Mouse (Mus musculus): ENCODE data around the gene Gm11444.
A peak's percentile ranks its signal among the peaks of the same experiment; 100 is the strongest.

The Gm11444 gene

DNA sequence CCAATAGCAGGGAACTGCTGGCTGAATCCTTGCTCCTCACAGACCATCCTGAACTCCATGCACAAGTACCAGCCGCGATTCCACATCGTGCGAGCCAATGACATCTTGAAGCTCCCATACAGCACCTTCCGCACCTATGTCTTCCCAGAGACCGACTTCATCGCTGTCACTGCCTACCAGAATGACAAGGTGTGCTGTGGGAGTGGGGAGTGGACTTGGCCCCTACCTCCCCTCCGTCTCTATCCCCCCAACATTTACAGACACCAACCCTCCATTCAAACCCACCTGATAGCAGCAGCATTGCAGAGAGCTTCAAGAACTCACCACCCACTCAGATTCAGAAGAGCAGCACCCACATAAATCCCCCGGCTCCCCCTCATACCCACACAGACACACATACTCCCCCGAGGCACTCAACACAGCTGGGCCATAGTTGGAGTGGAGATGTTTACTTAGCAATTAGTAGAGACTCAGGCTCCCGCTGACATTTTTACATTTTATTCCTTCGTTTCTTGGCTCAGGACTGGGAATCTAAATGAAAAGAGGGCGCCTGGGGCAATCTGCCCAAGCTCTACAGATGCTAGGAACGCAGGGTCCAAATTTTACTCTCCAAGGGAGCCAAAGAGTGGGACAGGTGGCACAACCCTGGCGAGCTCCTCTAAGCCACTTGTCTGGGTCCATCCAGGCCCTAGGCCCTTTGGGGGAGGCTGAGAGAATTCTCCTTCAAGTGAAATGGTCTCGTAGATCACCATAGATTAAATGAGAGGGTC is 14.2 kb downstream of the Gm11444 start:
- peak in 1 of 2 experiments; percentile 23 for DNase-seq

DNA sequence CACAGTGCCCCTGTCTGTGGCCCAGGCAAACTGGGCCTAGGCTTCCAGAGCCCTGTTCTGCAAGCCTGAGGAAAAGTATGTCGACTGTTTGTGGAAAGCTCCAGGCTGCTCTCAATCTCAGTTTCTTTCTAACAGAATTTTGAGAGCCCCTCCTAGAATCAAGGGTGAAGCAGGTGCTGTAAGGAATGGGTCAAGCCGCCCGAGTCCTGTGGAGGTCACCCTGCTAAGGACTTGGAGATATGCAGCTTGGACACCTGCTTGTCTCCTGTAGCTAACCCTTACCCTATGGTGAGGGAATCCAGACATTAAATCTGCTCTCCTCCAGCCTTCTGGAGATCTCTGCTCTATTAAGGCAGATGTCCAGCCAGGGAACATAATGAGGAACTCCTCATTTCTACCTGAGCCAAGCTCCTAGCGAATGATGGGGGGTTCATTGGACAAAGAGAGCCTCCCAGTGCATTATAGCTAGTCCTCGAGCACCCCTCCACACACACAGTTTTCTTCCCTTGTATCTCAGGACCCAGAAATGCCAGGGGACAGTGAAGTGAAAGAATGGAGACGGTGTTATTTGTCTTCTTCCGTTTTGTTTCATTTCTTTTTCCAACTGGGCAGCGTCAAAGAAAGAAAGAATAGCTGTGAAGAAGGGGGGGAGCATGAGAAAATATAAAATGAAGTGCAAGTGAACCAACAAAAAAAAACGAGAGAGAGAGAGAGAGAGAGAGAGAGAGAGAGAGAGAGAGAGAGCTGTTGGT is 15.0 kb downstream of the Gm11444 start:
- DNase-seq = peak in 1 of 2 experiments; percentile 8

DNA sequence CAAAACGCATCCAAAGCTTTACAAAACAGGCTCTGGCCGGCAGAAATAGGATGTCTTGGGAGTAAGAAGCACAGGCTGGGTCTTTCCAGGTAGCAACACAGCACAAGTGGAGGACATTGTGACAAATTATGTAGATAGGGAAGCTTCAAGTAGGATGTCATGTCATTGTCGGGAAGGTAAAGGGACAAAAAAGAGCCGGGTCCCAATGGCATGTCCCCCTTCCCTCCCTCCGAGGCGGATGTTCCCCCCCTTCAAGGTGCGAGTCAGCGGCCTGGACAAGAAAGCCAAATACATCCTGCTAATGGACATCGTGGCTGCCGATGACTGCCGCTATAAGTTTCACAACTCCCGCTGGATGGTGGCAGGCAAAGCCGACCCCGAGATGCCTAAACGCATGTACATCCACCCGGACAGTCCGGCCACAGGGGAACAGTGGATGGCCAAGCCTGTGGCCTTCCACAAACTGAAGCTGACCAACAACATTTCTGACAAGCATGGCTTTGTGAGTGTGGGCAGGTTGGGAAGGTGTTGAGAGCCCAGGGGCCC is 15.7 kb downstream of the Gm11444 start:
- peak; percentile 34 to 36 for DNase-seq

DNA sequence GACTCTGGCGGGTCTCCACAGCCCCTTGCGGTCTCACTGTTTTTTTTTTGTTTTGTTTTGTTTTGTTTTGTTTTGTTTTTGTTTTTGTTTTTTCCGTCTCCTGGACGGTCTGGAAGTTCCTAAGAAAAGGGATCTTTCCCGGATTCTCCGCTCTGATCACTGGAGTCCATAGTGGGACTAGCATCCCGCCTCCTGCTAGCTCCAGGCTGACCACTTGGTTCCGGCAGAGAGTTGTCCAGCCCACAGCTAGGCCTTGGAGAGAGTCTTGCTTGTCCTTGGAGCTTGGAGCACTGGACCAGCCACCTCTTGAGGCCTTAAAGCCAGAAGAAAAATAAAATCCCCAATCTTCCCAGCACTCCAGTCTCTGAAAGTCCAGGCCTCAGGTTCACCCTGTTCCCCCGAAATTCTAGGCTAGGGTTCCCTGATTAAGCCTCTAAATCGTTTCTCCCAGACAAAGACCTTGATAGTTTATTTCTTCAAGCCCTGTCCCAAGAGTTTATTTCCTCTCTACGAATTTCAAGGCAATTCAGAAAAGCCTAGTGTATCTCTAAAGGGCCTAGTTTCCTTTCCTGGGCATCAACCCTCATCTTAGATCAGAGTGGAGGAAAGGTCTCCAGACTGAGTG is 16.3 kb downstream of the Gm11444 start:
- DNase-seq = peak in 1 of 2 experiments; percentile 25

DNA sequence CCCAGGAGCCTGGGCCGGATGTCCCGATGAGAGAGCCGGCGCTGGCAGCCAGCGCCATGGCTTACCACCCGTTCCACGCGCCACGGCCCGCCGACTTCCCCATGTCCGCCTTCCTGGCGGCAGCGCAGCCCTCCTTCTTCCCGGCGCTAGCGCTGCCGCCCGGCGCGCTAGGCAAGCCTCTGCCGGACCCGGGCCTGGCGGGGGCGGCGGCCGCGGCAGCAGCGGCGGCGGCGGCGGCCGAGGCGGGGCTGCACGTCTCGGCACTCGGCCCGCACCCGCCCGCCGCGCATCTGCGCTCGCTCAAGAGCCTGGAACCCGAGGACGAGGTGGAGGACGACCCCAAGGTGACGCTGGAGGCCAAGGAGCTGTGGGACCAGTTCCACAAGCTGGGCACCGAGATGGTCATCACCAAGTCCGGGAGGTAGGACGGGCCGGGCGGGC is 17.0 kb downstream of the Gm11444 start:
- DNase-seq = peak in 1 of 2 experiments; percentile 32

DNA sequence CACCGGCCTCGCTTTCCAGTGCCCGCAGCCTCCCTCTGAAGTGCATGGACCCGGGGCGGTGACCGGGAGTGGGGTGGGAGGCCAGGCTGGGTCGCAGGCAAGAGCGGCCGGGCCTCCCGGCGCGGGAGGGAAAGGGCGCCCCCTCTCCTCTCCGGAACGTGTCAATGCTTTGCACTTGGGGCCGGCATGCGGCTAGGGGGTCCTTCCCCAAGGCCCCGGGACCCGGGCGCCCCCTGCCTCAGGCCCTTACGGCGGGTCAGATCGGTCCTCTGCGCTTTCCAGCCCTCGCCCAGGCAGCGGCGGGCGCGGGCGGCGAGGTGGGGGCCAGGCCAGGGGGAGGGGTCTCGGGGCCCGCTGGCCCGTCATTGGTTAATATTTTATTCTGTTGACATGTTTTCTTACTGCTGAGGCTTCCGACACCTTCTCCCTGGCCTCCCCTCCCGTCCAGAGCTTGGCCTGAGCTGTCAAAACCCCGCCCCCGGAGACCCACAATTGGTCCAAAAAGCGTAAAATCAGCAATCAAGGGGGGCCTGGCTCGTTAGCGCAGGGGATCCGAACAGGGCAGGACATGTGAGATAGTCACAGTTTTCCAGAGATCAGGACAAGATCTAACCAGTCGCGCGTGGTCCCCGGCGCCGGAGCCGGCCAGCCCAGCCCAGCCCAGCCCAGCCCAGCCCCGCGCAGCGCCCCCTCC is 17.8 kb downstream of the Gm11444 start, which contains the start of gene Tbx2:
Tbx2 (plus strand) TSS at position 321 of the 694 bp plus-strand sequence.
- DNase-seq = peak; percentile 27 to 29

DNA sequence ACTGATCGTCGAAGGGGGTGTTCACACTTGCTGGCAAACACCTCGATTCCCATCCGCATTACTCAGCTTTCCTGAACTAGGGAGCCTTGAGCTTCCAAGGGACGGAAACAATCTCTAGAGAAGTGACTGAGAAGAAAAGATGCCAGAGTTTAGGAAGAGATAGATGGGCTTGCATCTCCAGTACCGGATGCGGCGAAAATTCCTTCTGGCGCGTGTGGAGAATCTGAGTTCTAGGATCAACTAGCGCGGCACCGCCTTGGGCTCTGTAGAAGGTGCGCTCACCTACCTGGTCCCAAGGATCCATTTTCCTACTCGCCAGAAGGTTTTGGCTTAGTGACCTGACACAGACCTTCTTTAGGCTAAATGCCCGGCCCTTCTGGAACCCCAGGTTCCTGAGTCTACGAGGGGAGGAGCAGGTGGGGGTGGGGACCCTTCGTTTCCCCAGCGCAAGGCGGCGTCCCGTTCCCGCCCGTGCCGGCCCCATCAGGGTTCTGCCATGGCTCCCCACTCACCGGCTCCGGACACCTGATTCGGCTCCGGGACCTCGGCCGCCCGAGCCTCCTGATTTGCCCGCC is 18.4 kb downstream of the Gm11444 start:
- peak in 1 of 2 experiments; percentile 23 for DNase-seq

DNA sequence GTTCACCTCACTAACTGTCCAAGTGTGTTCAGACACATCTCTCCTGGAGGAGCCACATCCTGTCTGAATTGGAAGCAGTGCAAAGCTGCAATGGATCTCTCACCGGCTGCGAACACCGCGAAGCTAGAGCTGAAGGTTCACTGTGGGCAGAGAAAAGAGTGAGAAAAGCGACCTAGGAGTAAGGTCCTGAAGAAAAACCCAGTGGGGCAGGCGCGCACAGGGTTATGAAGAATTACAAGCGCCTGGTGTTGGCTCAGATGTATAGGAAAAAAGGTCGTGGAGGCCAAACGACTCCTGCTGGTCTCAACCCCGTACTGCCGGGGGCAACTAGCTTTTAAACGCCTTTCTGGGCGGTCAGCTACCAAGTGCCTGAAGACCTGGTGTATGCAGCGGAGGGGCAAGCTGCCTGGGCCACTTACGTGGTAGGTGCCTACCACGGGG is 19.2 kb downstream of the Gm11444 start:
- peak; percentile 29 to 37 for DNase-seq

DNA sequence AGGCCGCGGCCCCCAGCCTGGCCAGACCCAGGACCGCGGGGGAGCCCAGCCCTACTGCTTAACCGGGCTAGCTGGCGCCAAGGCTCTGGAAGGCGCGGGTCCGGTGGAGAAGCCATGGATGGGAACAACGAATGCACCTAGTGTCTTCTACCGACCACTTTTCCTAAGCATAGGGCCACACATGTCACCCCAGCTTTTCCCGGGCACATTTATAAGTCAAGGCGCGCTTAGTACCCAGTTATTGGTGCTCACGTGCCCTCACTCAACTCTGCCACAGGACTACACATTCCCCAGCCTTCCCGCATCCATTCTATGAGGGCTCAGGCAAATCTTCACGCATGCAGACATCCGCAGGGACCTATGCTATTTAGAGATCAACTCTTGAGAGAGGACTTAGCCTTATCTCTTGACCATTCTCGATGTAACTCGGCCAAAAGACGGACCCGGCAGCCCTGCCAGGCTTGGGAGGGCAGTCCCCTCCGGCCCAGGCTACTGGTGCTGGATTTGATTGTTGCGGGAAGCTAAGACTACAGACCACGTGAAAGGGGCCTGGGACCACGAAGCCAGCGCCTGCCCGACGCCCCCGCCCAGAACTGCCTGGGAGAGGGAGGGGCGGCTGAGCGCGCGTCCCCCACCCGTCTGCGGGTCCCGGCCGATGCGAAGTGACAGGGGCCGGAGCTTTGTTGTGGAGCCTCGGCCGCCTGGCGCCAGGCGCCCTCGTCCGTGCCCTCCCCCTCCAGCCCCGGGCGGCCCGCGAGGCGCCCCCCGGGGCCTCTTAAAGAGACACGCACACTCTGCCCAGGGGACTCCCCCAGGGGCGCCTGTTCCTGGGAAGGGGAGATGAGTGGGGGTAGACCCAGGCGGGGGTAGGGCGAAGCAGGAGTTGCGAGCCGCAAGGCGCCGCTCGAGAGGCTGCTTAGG is 20.4 kb downstream of the Gm11444 start:
- DNase-seq = peak in 1 of 2 experiments; percentile 15

DNA sequence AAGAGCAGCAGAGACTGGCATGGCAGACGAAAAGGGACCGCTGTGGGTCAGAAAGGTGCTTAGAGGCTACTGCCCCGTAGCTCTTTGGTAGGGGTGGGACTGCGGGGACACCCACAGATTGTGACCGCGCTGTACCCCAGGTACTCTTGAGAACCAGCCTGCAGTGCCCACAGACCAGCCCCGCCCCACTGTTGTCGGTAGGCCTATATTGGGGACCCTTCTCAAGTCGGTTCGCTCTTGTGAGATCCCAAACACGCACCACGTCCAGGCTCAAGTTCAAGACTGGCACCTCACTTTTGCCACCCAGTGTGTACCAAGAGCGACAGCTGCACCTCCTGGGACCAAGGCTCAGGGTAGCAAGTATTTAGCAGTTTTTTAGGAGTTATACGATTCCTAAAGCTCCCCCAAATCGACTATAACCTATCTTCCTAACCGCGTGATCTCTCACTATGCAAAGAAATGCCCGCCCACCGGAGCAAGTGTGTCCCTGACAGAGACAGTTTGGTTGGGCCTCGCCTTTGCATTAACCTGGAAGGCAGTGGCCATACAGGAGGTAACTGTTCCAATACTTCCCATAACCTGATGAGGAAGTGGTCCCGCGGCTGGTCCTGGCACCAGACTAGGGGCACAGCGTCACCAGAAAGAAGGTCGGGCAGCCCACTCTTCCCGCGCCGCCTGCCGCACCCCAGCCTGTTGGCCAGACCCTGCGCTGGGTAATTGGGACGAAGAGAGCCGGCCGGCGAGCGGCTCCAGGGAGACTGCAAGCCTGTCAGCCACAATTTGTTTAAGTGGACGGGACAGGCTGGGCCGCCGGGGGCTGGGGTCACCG is 21.2 kb downstream of the Gm11444 start:
- DNase-seq = peak in 1 of 2 experiments; percentile 29

DNA sequence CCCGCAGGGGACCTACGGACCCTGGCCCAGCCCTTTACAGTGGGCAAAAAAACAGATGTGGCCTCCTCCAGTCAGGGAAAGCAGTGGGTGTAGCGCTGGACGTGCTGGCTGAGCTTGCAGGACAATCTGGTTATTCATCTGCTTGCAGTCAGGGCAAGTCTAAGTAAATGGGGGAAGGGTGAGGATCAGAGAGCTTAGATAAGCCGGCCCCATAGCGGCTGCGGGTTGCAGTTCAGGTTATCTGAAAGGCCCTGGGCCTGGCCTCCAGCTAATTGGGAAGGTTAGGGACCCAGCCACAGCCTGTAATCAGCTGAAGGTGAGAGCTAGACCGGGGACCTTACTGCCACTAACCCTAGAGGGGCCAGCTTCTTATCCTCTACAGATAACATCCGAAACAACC is 22.8 kb downstream of the Gm11444 start:
- DNase-seq = no peak

DNA sequence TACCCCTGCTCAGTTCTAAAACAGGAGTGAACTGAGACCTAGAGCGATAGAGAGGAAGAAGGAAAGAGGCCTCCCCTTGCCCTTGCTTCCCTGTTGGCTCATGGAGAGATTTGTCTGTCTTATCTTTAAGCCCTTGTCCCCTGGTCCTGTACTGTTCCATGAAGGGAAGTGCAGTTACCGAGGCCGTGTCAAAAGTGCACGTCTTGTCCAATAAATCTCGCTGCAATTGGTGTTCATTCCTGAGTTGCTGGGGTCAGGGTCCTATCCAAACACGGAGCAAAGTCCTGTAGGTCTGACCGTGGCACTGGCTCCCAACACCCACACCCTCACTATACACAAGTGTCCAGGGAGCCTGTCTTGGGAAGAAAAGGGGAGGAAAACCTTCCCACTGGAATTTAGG is 24.3 kb downstream of the Gm11444 start:
- no peak for DNase-seq

DNA sequence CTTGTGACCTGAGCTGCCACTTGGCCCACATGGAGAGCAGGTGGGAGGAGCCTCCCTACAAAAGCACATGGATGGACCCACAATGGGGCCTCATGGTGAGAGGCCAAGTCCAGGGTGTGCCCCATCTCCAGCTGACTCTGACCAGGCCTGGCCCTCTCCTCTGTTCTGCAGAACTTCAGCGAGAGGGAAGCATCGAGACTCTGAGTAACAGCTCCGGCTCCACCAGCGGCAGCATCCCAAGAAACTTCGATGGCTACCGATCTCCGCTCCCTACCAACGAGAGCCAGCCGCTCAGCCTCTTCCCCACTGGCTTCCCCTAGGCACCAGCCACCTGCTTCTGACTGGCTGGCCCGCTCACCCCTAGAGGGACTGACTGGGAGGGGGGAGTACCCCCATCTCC is 25.1 kb downstream of the Gm11444 start:
- no peak for DNase-seq

DNA sequence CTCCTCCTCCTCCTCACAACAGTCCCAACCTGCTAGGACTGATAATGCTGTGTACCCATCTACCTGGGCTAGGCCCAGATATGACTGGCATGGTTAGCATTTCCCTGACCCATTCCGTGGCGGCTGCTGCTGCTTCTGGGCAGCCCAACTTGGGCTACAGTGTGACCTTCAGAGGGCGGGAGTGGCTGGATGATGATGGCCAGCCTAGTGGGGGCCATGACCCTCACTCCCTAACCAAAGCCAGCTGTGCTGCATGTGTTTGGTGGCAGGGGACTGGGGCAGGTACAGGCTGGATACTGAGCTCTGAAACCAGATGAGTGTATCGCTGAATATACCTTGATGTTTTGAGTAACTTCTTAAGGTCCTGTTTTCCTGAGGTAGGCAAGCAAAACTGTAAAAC is 26.3 kb downstream of the Gm11444 start:
- no peak for DNase-seq

DNA sequence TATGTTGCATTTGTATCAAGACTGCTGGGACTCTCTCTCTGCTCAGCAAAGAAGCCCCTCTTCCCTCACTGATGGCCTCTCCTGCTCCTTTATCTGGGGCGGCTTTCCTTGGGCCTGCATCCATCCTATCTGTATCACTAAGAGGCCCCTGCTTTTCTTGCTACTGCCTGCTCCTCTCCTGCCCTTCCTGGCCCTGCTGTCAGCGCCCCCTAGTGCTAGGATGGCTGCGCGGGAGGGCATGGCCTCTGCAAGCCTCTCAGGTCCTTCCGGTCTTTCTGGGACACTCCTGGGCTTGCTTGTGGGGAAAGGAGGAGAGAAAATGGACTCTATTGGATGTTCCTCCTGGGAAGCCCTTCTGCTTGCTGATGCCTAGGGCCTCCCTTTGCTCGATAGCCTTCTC is 27.0 kb downstream of the Gm11444 start:
- DNase-seq = peak; percentile 72

DNA sequence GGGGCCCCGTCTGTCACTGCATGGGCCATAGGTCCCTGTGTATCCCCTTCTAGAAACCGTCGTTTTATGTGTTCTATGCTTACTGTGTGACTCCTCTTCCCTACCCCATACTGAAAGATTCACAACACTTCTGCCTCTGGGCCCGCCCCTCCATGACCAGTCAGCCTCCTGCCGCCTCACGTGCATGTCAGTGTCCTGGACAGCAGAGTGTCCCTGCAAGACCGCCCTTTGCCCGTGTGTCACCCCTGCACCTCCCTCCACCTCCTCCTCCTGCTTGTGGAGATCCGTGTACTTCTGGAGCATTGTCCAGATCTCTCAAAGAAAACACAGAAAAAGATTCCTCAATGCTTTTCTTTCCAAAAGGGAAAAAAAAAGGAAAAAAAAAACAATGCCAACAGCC is 28.5 kb downstream of the Gm11444 start:
- DNase-seq = no peak

DNA sequence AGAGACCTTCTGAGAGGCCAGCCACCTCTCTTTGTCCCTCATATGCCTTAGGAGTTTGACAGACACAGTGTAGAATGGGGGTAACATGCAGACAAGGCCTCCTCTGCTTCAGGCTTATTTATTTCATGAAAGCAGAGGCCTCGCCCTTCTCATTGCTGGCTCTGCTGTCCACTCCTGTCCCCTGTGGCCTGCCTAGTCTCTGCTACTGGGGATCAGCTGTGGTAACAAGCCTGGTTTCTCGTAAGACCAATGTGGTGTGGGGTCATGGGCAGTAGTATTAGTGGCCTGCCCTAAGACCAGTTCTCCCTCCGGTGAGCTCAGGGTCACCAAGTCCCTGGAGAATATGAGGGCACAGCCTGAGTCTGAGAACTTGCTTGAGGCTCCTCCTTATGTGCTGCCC is 29.2 kb downstream of the Gm11444 start:
- DNase-seq = no peak

DNA sequence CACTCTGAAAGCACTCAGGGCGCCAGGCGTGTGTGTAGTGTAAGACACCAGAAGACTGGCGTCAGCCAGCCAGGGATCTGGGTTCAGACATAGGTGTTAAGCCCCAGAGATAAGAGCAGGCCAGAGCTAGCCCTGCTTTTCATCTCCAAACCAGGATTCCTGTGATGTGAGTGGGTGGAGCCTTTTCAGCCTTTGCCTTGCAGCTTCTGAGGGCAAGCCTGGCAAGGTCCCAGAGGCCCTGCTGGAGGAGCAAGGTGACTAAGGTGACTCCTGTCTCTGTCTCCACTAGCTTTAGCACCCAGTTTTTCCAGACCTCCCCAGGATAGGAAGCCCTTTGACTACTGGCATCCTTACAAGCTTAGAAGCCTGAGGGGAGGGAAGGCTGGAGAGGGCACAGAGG is 31.7 kb downstream of the Gm11444 start:
- DNase-seq = no peak

DNA sequence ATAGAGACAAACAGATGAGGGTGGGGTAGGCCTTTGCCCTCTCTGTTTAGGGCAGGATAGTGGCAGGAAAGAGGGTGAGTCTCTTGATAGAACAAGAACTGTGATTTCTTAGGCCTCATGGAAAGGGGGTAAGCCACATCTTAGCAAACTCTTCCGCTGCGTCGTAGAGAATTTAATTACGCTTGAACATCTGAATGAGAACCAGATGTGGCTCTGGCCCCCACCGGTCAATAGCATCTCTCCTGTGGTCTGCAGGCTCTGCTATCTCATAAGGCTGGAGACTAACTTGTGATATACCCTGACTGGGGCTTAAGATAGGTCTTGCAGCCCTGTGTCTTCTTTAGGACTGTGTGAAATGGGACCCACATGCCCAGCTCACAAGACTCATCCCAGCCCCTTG is 33.7 kb downstream of the Gm11444 start:
- no peak for DNase-seq

DNA sequence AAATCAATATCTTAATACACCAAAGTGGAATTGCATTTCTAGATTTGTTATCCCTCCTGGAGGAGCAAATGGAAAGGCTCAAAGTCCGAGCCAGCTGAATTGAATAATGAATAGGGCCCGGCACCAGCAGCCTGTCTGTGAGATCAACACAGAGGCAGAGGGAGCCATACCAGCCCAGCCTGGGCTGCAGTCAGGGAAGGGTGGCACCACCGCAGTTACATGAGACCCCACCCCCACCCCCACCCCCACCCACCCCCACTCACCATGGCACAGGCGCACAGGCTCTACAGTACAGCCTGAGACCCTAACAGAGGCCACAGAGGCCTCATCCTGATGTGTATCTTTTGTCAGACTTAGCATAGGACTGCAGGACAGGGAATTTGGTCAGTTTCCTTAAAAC is 35.5 kb downstream of the Gm11444 start:
- no peak for DNase-seq
